Mouse (Mus musculus) heart, embryonic 14.5 days (tissue): ENCODE measurements at regions not wholly inside any gene's neighbourhood (a gene's known extent, or its start where the extent isn't known, plus 50 kb on each side); places are given as distances from the start of the nearest gene placed in this dataset. TPM values are rescaled to one million over a fixed set of nuclear protein-coding genes. Genes with fewer than 3 reads are reported as not detected.

Experiments used
- ATAC-seq: fragments of 200-750 bp; cut with Nextera tagmentation; 2 replicates; pipeline ENCODE4 v1.8.0; 2017; ENCODE audit warnings: low read depth, moderate TSS enrichment; ENCODE audit not compliant: insufficient number of reproducible peaks, insufficient read depth, low FRiP score
- H3K27ac ChIP-seq, 2 experiments: fragments of 200-500 bp in 1 of 2; fragments of 300-500 bp in 1 of 2; sonication (generic) in 1 of 2; replicated peaks in 1 of 2; 2 replicates each; pipeline ENCODE4 v1.5.1; 2012 to 2014; ENCODE audit warnings: low read depth in 2 of 2, low read length in 2 of 2, control low read depth in 1 of 2, mild to moderate bottlenecking in 1 of 2, mixed read lengths in 1 of 2; ENCODE audit not compliant: control insufficient read depth in 1 of 2, insufficient read depth in 1 of 2
- H3K27me3 ChIP-seq: fragments of 300-500 bp; sonication (generic); 2 replicates; pipeline ENCODE4 v1.6.1; 2014; ENCODE audit warnings: mild to moderate bottlenecking, low read length, control low read depth; ENCODE audit not compliant: control insufficient read depth, insufficient read depth
- H3K36me3 ChIP-seq: fragments of 300-500 bp; sonication (generic); 2 replicates; pipeline ENCODE4 v1.6.1; 2014; ENCODE audit warnings: mild to moderate bottlenecking, control low read depth, low read length, mixed read lengths; ENCODE audit not compliant: control insufficient read depth, insufficient read depth
- H3K4me1 ChIP-seq, 2 experiments: fragments of 200-500 bp in 1 of 2; fragments of 300-500 bp in 1 of 2; sonication (generic) in 1 of 2; 2 replicates each; pipeline ENCODE4 v1.6.1; 2012 to 2014; ENCODE audit warnings: low read length in 2 of 2, control low read depth in 1 of 2, mixed read lengths in 1 of 2; ENCODE audit not compliant: control insufficient read depth in 2 of 2, insufficient read depth in 2 of 2
- H3K4me2 ChIP-seq: fragments of 300-500 bp; sonication (generic); 2 replicates; pipeline ENCODE4 v1.6.1; 2014; ENCODE audit warnings: mild to moderate bottlenecking, low read length
- H3K4me3 ChIP-seq, 2 experiments: fragments of 200-500 bp in 1 of 2; fragments of 300-500 bp in 1 of 2; sonication (generic) in 1 of 2; 2 replicates each; pipeline ENCODE4 v1.5.1; 2012 to 2014; ENCODE audit warnings: low read length in 2 of 2, mild to moderate bottlenecking in 2 of 2, control low read depth in 1 of 2, low read depth in 1 of 2, moderate library complexity in 1 of 2; ENCODE audit not compliant: control insufficient read depth in 1 of 2, insufficient read depth in 1 of 2
- H3K9ac ChIP-seq: fragments of 300-500 bp; sonication (generic); 2 replicates; pipeline ENCODE4 v1.6.1; 2014; ENCODE audit warnings: mild to moderate bottlenecking, low read length
- H3K9me3 ChIP-seq: fragments of 300-500 bp; sonication (generic); 2 replicates; pipeline ENCODE4 v1.6.1; 2016; ENCODE audit warnings: low read length, control low read depth; ENCODE audit not compliant: control insufficient read depth
- WGBS: fragments of 180-500 bp; shearing (Covaris S2); extraction: QIAGEN DNeasy Blood & Tissue Kit; methylation state at CpG from one replicate; pipeline ENCODE4 v1.1.7; 2014; 5-methylcytosine and 5-hydroxymethylcytosine counted together
- microRNA-seq: library from miRNA; unstranded; fragments of <30 nt; microRNA quantifications from one replicate; pipeline ENCODE4, GENCODE M21; 2016

DNA sequence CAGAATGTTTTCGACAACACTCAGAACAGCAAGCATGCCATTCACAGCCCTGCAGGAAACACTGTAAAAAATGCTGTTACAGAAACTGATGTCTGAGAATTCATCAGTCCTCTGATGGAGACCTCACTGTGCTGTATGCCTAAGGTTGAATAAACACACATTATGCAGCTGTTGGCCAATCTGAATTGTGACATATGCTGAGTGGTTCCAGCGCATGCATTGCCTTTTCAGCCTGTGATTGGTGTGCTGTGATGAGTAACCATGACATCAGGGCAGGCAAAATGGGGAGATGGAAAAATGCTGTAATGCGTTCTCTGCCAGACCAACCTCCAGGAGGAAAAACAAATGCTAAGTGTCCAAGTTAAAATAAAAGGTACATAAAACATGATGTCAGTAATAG is 620.3 kb downstream of the Utrn start:
- Histone ChIP-seq H3K9me3 (no peaks in the 10 kb centered on the region), H3K4me2 (no peak overlapping the region), H3K27me3 (no peaks in the 10 kb centered on the region), H3K9ac (no peak overlapping the region), H3K36me3 (no peaks in the 10 kb centered on the region), H3K4me3 (no peak overlapping the region), H3K4me1 (no peaks in the 10 kb centered on the region), H3K27ac (no peak overlapping the region)
- 59% methylated on average over 3 of the region's 3 CpGs for WGBS
- ATAC-seq = no peak

DNA sequence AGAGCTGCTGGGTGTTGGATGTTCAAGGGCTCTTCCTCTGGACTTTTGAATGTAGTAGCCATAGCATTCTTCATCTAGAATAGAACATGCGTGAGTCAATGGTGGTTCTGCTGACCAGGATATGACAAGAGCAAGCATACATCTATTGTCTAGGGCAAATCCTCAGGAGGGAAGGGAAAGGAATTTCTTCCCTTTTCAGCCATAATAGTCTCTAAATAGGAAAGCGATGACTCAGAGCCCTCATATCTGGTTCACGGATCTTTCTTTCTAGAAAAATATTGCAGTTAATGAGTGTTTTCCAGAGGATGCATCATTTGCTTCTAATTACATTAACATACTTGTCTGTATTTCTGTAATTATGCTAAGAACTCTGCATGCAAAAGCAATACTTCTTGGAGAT is 615.9 kb downstream of the Utrn start:
- Histone ChIP-seq H3K4me2 (no peak overlapping the region), H3K9me3 (no peaks in the 10 kb centered on the region), H3K27me3 (no peaks in the 10 kb centered on the region), H3K4me1 (no peaks in the 10 kb centered on the region), H3K9ac (no peak overlapping the region), H3K27ac (no peak overlapping the region), H3K36me3 (no peaks in the 10 kb centered on the region), H3K4me3 (no peak overlapping the region)
- WGBS = 89% methylated on average over 3 of the region's 3 CpGs
- no peak for ATAC-seq

DNA sequence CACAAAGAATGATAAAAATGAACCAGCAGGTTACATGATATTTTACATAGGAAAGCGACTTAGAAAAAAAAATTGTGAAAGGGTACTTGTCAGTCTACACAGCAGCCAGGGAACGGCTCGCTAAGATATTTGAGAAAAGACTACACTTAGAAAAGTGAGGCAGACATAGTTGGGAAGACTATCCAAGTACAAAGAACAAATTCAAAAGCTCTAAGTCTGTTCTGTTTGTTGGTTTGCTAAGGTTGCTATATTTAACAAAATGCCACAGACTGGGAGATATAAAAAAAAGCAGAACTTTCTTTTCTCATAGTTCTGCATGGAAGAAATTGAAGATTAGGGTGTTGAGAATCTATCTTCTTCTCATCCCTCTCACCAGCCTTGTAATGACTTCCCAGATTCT is 583.5 kb downstream of the Utrn start:
- Histone ChIP-seq H3K36me3 (no peaks in the 10 kb centered on the region), H3K4me3 (no peak overlapping the region), H3K27me3 (no peaks in the 10 kb centered on the region), H3K9me3 (no peaks in the 10 kb centered on the region), H3K27ac (no peak overlapping the region), H3K9ac (no peak overlapping the region), H3K4me1 (no peaks in the 10 kb centered on the region), H3K4me2 (no peak overlapping the region)
- ATAC-seq = no peak
- 83% methylated on average over 3 of the region's 3 CpGs for WGBS

DNA sequence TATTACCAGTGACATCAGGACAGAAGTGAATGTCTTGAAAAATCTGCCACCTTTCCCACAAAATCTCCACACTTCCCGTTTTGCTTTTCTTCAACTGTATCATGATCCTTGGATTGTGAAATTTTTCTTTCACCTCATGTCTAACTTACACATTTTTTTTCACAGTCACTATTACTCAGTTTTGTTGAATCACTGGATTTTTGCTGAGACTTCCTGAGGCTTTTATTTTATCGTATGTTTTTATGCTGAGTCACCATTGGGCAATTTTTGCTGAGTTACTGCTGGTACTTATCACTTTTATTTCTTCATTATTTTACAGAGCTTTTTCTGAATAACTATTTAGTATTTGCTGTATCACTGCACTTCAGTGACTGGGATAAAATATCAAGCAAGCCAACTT is 570.3 kb downstream of the Utrn start:
- no peak overlapping the region for H3K4me2 ChIP-seq
- no peak overlapping the region for H3K9ac ChIP-seq
- 76% methylated on average over 2 of the region's 2 CpGs for WGBS
- H3K9me3 ChIP-seq = no peaks in the 10 kb centered on the region
- no peaks in the 10 kb centered on the region for H3K27me3 ChIP-seq
- no peak overlapping the region for H3K27ac ChIP-seq
- no peaks in the 10 kb centered on the region for H3K36me3 ChIP-seq
- no peak for ATAC-seq
- H3K4me1 ChIP-seq = no peaks in the 10 kb centered on the region
- no peak overlapping the region for H3K4me3 ChIP-seq

DNA sequence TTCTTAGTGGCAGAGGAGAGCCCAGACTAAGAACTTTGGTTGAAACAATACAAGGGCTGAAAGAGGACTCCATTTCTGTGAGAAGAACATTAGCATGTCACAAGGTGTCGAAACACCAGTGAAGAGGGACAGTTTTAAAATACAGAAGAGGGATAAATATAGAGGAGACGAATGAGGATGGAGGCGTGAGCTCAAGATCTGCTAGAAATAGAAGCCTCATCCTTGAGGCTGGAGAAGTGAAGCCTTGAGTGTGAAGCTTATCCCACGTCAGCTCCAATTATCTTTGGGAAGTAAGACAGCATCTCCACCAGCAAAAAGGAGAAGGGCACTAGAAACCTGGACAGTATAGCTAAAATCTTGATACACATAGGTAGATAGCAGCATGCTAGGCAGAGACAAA is 566.8 kb downstream of the Utrn start:
- Histone ChIP-seq H3K36me3 (no peaks in the 10 kb centered on the region), H3K27ac (no peak overlapping the region), H3K27me3 (no peaks in the 10 kb centered on the region), H3K4me3 (no peak overlapping the region), H3K4me1 (no peaks in the 10 kb centered on the region), H3K9ac (no peak overlapping the region), H3K9me3 (no peaks in the 10 kb centered on the region), H3K4me2 (no peak overlapping the region)
- ATAC-seq = no peak
- WGBS = 42% methylated on average over 4 of the region's 4 CpGs

DNA sequence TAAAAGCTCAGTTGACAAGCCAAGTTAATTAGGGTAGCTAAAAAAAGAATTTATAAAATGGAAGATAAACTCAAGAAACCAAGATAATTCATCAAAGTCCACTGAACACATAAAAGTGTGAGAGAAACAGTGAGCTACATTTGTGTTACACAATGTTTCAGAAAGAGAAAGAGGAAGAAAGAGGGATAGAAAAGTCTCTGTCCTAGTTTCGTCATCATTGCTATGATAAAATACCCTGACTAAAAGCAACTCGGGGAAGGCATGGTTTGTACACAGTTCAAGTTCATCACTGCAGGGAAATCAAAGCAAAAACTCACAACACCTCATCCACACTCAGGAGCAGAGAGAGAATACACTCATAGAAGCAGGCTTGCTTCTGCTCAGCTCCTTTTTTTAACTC is 548.9 kb downstream of the Utrn start:
- no peaks in the 10 kb centered on the region for H3K36me3 ChIP-seq
- H3K4me1 ChIP-seq = no peaks in the 10 kb centered on the region
- 67% methylated on average over 2 of the region's 2 CpGs for WGBS

More for the DNA sequence above, 548.9 kb downstream of the Utrn start:
- no peaks in the 10 kb centered on the region for H3K27me3 ChIP-seq
- ATAC-seq = no peak
- H3K27ac ChIP-seq = no peak overlapping the region
- no peak overlapping the region for H3K9ac ChIP-seq
- H3K4me3 ChIP-seq = no peak overlapping the region
- no peaks in the 10 kb centered on the region for H3K9me3 ChIP-seq
- H3K4me2 ChIP-seq = no peak overlapping the region

Small RNA genes lying in the stretch of these regions (microRNA-seq; reads per million reads assigned to microRNA genes)
- not detected for gene Gm22194
